Mouse (Mus musculus) layer of hippocampus, adult 2 months (tissue): ENCODE measurements at regions not wholly inside any gene's neighbourhood (a gene's known extent, or its start where the extent isn't known, plus 50 kb on each side); places are given as distances from the start of the nearest gene placed in this dataset.
A peak's percentile ranks its signal among the peaks of the same experiment; 100 is the strongest.

ENCODE experiments used
- DNase-seq, 2 experiments: peaks; one replicate each; pipeline ENCODE4 v3.0.0; 2022; ENCODE audit warnings: low spot score in 2 of 2
- H3K27ac ChIP-seq: fragments of 200-600 bp; 2 replicates; pipeline ENCODE4 v1.8.1; 2022
- H3K4me3 ChIP-seq: fragments of 200-600 bp; 2 replicates; pipeline ENCODE4 v1.8.1; 2022; ENCODE audit warnings: mild to moderate bottlenecking
- CTCF ChIP-seq: fragments of 200-600 bp; conservative IDR thresholded peaks from 2 replicates; pipeline ENCODE4 v1.8.1; 2022; ENCODE audit warnings: antibody characterized with exemption, mild to moderate bottlenecking, moderate library complexity

DNA sequence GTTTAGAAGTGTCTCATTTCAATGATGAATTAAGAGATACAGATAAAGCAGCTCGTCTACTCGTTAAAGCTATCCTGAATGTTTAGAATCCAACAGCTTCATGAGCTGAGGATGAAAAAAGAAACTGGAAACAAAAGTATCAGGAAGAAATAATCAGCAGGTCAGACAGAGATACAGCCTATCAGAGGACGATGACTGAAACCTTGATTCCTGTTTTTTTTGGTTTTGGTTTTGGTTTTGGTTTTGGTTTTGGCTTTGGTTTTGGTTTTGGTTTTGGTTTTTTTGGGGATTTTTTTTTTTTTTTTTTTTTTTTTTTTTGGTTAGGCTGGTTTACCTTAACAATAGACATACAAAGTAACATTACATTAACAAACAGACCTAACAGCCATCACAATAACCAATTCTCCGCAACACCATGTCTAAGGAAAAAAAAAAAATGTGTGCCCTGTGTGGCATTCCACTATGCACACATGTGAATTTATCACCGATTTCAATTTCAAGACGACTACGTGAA lies 66.9 kb upstream of the Pdha2 start:
- Histone ChIP-seq H3K4me3 (no peak overlapping the region), H3K27ac (no peak overlapping the region)
- TF ChIP-seq CTCF: no peak
- DNase-seq: no peak

DNA sequence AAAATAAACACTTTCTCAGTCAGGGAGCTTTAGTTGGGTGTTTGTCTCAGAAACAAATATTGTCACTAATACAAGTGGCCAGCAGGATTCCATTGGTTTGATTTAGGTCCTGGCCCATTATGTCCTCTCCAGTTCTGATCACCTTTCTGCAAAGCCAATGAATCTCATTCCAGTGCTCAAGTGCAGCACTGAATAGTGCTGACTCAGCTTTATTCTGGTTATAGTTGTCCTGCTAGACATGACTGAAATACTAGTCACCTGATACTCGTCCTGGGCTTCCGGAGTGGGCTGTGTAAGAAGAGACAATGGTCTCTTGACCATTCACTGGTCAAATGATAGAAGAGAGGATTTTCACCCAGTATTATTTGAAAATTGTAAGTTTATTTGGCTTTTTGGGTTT lies 81.6 kb upstream of the Pdha2 start:
- H3K4me3 ChIP-seq: no peak overlapping the region
- H3K27ac ChIP-seq: no peak overlapping the region
- no peak for TF ChIP-seq CTCF
- DNase-seq: no peak

DNA sequence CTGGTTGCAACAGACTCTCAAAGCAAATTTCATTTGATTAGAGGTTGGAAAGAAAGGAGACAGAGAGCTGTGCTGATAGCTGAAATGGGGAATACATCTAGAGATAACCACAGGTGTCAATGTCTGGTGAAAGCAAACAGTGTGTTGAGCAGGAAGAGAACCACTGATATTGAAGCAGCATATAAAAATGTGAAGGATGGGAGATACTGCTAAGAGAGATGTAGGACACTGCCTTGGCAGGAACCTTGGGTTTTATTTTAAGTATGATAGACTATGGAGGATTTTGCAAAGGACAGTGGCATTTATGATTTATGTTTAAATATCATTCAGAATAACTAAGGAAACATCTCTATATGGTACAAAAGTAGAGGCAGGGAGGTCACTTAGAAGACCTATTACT lies 84.7 kb upstream of the Pdha2 start:
- H3K4me3 ChIP-seq: no peak overlapping the region
- no peak overlapping the region for H3K27ac ChIP-seq
- DNase-seq: no peak
- no peak for TF ChIP-seq CTCF

DNA sequence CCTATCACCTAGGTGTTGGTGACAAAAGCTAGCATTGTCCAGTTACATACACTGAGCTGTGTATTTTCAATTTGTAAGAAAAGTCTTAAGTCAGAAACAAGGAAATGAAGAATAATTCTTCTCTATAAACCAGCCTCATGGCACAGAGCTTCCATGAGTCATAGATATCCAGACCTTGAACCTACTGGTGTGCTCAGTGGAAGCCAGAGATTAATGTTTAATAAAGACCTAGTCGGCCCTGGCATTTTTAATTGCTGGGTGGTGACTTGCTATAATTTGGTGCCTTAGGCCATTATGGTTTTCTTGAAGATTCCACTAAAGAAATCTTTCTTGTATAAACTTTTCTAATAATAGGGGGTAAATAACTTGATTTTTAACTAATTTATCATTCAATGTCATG lies 87.6 kb upstream of the Pdha2 start:
- DNase-seq: no peak
- no peak overlapping the region for H3K4me3 ChIP-seq
- H3K27ac ChIP-seq: no peak overlapping the region
- TF ChIP-seq CTCF: no peak

DNA sequence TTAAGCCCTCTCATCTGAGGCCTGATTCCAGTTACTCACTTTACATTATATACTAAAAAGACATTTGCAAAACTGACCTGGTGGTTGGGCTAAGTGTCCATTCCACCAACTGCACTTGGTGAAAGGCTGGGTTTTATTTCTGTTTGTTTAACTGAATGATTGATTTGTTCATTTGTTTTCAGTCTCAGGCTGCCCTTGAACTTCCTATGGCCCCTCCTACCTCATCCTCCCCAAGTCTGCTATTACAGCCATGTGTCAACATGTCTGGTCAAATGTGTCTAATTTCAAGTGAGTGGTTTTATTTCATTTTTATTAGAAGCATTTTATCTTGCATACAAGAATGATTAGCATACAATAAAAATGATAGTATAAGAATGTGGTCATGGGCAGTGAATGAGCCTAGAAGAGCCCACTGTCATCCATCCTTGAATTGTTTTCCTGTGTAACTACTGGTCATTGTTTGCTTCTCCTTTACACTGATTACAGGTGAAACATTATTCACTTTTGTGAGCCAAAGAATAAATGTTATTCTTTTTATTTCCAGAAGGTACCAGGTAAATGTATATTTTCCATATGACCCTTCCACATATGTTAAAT lies 121.5 kb upstream of the Pdha2 start:
- H3K4me3 ChIP-seq: no peak overlapping the region
- no peak for DNase-seq
- no peak for TF ChIP-seq CTCF
- H3K27ac ChIP-seq: no peak overlapping the region

DNA sequence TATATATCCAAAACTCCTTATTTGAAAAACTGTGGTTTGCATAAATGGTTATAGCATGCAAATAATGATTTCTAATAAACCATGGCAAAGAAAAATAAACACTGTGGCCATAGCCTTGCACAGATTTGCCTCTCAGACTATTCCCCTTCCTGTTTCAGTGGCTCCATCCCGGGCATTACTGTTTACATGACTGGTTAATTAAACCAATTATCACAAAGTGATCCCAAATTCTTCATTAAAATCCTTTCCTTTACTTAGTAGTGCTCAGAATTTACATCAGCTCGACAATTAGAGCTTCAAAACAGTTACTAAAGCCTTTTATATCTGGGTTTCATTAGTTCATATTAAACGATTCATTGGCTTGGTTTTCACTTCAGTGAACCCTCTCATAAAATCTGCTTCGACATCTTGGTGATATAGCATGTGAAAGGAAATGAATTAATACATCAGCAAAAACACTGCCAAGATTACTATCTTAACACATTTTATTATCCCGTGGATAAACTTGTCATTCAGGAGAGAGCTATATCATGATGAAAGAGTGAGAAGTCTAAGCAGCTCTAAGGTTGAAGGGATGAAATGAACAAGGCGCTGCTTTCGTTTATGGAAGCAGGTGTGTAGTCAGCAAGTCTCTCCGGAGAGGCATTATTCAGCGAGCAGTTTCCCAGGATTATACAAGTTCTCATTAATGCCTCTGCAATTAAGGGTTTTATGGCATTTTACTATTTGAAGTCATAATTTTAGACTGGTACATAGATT lies 126.2 kb upstream of the Pdha2 start:
- H3K4me3 ChIP-seq: peak overlapping the region; percentile 30
- TF ChIP-seq CTCF: no peak
- no peak overlapping the region for H3K27ac ChIP-seq
- DNase-seq: no peak

DNA sequence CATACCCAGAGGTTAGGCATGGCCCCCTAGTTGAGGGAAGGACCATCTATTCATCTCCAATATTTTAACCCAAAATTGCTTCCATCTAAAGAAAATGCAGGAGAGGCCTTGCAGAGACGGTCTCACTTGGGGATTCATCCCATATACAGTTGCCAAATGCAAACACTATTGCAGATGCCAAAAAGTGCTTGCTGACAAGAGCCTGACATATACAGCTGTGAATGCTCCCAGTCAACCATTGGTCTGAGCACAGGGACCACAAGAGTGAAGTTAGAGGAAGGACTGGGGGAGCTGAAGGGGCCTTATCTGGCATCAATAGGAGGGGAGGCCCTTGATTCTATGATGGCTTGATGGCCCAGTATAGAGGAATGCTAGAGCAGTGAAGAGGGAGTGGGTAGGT lies 111.1 kb upstream of the Unc5c start:
- H3K4me3 ChIP-seq: no peak overlapping the region
- no peak overlapping the region for H3K27ac ChIP-seq
- DNase-seq: no peak
- no peak for TF ChIP-seq CTCF

DNA sequence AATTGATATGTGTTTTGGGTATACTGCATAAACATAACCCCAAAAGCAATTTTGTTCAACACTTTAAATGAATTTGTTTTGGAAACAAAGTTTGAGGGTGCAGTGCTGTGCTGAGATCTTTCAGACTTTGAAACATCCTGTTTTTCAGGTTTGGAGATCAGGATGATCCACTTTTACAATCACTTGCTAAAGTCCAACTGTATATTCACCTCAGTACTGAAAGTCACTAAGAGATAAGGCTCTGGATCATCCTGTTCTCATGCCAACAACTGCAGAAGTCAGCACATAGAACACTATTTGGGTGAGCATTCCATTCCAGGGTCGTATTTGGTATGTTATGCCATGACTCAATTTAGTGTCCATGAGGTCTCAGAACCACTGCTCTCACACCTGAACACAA lies 72.0 kb upstream of the Unc5c start:
- TF ChIP-seq CTCF: no peak
- H3K4me3 ChIP-seq: no peak overlapping the region
- no peak for DNase-seq
- no peak overlapping the region for H3K27ac ChIP-seq

DNA sequence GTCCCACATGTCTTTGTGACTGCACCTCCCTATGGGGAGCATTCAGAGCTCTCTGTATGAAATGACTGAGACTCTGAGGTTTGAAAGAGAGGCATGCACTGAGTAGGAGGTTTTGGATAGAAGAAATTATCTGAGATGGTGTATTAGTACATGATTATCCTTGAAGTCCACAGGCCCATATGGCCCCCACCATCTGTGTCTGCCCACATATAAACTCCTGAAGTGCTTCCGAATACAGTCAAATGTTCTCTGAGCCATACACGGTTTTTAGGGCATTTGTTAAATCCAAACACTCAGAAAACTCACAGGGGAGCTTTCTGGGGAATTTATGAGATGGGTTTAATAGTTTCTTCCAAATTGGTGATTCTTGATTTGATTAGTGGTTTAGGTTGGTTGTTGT lies 66.8 kb upstream of the Unc5c start:
- Histone ChIP-seq H3K27ac (peak overlapping the region; percentile 32; the same call in 1 of the 2 replicates), H3K4me3 (no peak overlapping the region)
- DNase-seq: peak; percentile 17 to 36
- no peak for TF ChIP-seq CTCF
